ENCODE assay signal across 17 mouse cellular contexts in genomic region chr7:16134951-16135392, GRCm38 (mm10). TPM values are rescaled to one million over a fixed set of nuclear protein-coding genes. Genes with fewer than 3 reads are reported as not detected.
DNase-seq lines count a peak whose midpoint lies in the region; ATAC-seq and TF ChIP-seq lines count a peak whose summit lies in the region.
"Had no signal": no experiment of that assay in that cellular context is flagged by ENCODE, and none has a peak within 500 bp of the region (broad histone marks: within the 10 kb centered on the region; RNA-seq: fewer than 3 reads in every experiment).

No protein-coding gene starts in this region.

- DNase-seq in cerebellum, adult 2 months: no peak
- no peak for DNase-seq in cerebellum, postnatal 4 days (ENCODE audit: low spot score in 2 of 2)
- DNase-seq in neural tube, embryonic 11.5 days (ENCODE audit: low spot score): peak; percentile 47
- no peak for DNase-seq in neural tube, embryonic 10.5 days (ENCODE audit: extremely low spot score, low spot score)
- DNase-seq in retina, postnatal 1 day: peak; percentile 50
- DNase-seq in right cerebral cortex, postnatal 25 days: no peak
- no peak for DNase-seq in spleen, postnatal 36 days (ENCODE audit: low spot score in 2 of 2)
- DNase-seq: heart, adult 11 months; heart, postnatal 10 days; kidney, adult 11 months; kidney, postnatal 4 days; lung, postnatal 4 days; thymus, adult 2 months had no signal

- H3K4me3 ChIP-seq in cerebellum, adult 2 months (replicated peaks; ENCODE audit: insufficient read depth, low read depth, low read length): peak overlapping the region; percentile 51
- no peak overlapping the region for H3K4me3 ChIP-seq in neural tube, embryonic 11.5 days (ENCODE audit: low read depth, low read length)
- no peak overlapping the region for H3K4me3 ChIP-seq in midbrain, embryonic 12.5 days
- H3K4me3 ChIP-seq: limb, embryonic 10.5 days; myocyte had no signal

- TF ChIP-seq CTCF in cerebellum, adult 2 months (IDR thresholded peaks at IDR 0.05; ENCODE audit: borderline replicate concordance, insufficient read depth, low read depth, low read length): no peak

- H3K27ac ChIP-seq in cerebellum, adult 2 months (ENCODE audit: insufficient read depth, low read length): peak overlapping the region; percentile 35; the same call in 1 of the 2 replicates
- H3K27ac ChIP-seq in neural tube, embryonic 11.5 days (ENCODE audit: low read depth, low read length): no peak overlapping the region
- peak overlapping the region; percentile 69 for H3K27ac ChIP-seq in midbrain, embryonic 12.5 days (replicated peaks)
- H3K27ac ChIP-seq: limb, embryonic 10.5 days; liver, embryonic 14.5 days had no signal

- no peak overlapping the region for H3K4me2 ChIP-seq in neural tube, embryonic 11.5 days (ENCODE audit: low read depth)
- 0 out of 2 replicates have a peak overlapping the region, but pooled peaks have one; percentile 10 for H3K4me2 ChIP-seq in midbrain, embryonic 12.5 days (replicated peaks)

- H3K36me3 ChIP-seq in neural tube, embryonic 11.5 days (ENCODE audit: control insufficient read depth, insufficient read depth, low read length): no peaks in the 10 kb centered on the region
- H3K36me3 ChIP-seq in midbrain, embryonic 12.5 days: peaks cover 8% of the 10 kb centered on the region; the same call in 1 of the 2 replicates
- H3K36me3 ChIP-seq: limb, embryonic 10.5 days had no signal

- 14% methylated on average over 7 of the region's 7 CpGs for WGBS in cerebellum, adult 2 months
- 48% methylated on average over 7 of the region's 7 CpGs for WGBS in neural tube, embryonic 11.5 days
- 45% methylated on average over 7 of the region's 7 CpGs for WGBS in midbrain, embryonic 12.5 days

- H3K9ac ChIP-seq in neural tube, embryonic 11.5 days (ENCODE audit: low read length): no peak overlapping the region
- H3K9ac ChIP-seq in midbrain, embryonic 12.5 days (replicated peaks): no peak overlapping the region
- H3K9ac ChIP-seq: liver, embryonic 14.5 days had no signal

- peak; percentile 76 for ATAC-seq in neural tube, embryonic 11.5 days (ENCODE audit: insufficient read depth, low FRiP score, low TSS enrichment)
- ATAC-seq in midbrain, embryonic 12.5 days (ENCODE audit: low FRiP score, low read depth): peak; percentile 59

- no peak for TF ChIP-seq POLR2A in cerebellum, adult 2 months (IDR thresholded peaks at IDR 0.05; ENCODE audit: borderline replicate concordance, insufficient read depth, low read length)

- no peaks in the 10 kb centered on the region for H3K9me3 ChIP-seq in neural tube, embryonic 11.5 days (ENCODE audit: control insufficient read depth, low read length)
- H3K9me3 ChIP-seq in midbrain, embryonic 12.5 days: no peaks in the 10 kb centered on the region
- H3K9me3 ChIP-seq: limb, embryonic 10.5 days had no signal

- peaks cover 23% of the 10 kb centered on the region for H3K4me1 ChIP-seq in cerebellum, adult 2 months (ENCODE audit: control insufficient read depth, insufficient read depth, low read length)
- peaks cover 33% of the 10 kb centered on the region for H3K4me1 ChIP-seq in neural tube, embryonic 11.5 days (ENCODE audit: control insufficient read depth, insufficient read depth, low read length)
- H3K4me1 ChIP-seq in midbrain, embryonic 12.5 days: peaks cover 53% of the 10 kb centered on the region

- no peaks in the 10 kb centered on the region for H3K27me3 ChIP-seq in cerebellum, adult 2 months (ENCODE audit: control insufficient read depth, insufficient read depth, low read length)
- 0 out of 2 replicates have a peak, but pooled peaks cover 2% of the 10 kb centered on the region for H3K27me3 ChIP-seq in neural tube, embryonic 11.5 days (ENCODE audit: control insufficient read depth, insufficient read depth, low read length)
- H3K27me3 ChIP-seq in midbrain, embryonic 12.5 days: no peaks in the 10 kb centered on the region

RNA-seq across cellular contexts. Expression of gene Slc8a2, which starts 5.3 kb away (rescaled TPM):
- 84.6 and 116 TPM in 2 replicates for polyA plus RNA-seq in cerebellum, adult 2 months (2012; rRNA removed)
- 0.95 and 1.0 TPM in 2 replicates for polyA plus RNA-seq in neural tube, embryonic 11.5 days (2014; fragmentation: Nextera tagmentation; extraction: Ambion mirVana)
- polyA plus RNA-seq in midbrain, embryonic 12.5 days (2016; fragmentation: Nextera tagmentation; extraction: Ambion mirVana): 0.48 and 0.55 TPM in 2 replicates

RNA-seq across cellular contexts. Expression of gene Kptn, which starts 15.3 kb away (rescaled TPM):
- polyA plus RNA-seq in cerebellum, adult 2 months (2012; rRNA removed): 56.4 and 60.5 TPM in 2 replicates
- polyA plus RNA-seq in neural tube, embryonic 11.5 days (2014; fragmentation: Nextera tagmentation; extraction: Ambion mirVana): 21.1 and 22.8 TPM in 2 replicates
- 31.5 and 32.3 TPM in 2 replicates for polyA plus RNA-seq in midbrain, embryonic 12.5 days (2016; fragmentation: Nextera tagmentation; extraction: Ambion mirVana)

RNA-seq across cellular contexts. Expression of gene Napa, which starts 36.7 kb away (rescaled TPM):
- polyA plus RNA-seq in cerebellum, adult 2 months (2012; rRNA removed): 447 and 471 TPM in 2 replicates
- 175 and 184 TPM in 2 replicates for polyA plus RNA-seq in neural tube, embryonic 11.5 days (2014; fragmentation: Nextera tagmentation; extraction: Ambion mirVana)
- polyA plus RNA-seq in midbrain, embryonic 12.5 days (2016; fragmentation: Nextera tagmentation; extraction: Ambion mirVana): 167 and 196 TPM in 2 replicates

RNA-seq across cellular contexts. Expression of gene Meis3, which starts 39.9 kb away (rescaled TPM):
- 93.5 and 94.2 TPM in 2 replicates for polyA plus RNA-seq in cerebellum, adult 2 months (2012; rRNA removed)
- 171 and 196 TPM in 2 replicates for polyA plus RNA-seq in neural tube, embryonic 11.5 days (2014; fragmentation: Nextera tagmentation; extraction: Ambion mirVana)
- polyA plus RNA-seq in midbrain, embryonic 12.5 days (2016; fragmentation: Nextera tagmentation; extraction: Ambion mirVana): 123 and 128 TPM in 2 replicates

Comparison
In these comparisons a context has a peak if more than half of its experiments do, and no peak if none do; other contexts are left out.
1. DNase-seq: peak in neural tube, embryonic 11.5 days (single experiment) and retina, postnatal 1 day (single experiment); none in cerebellum, adult 2 months (0 of 2), cerebellum, postnatal 4 days (0 of 2), neural tube, embryonic 10.5 days (single experiment), right cerebral cortex, postnatal 25 days (single experiment) and spleen, postnatal 36 days (0 of 2).
2. RNA of gene Slc8a2, which starts 5.3 kb away (polyA plus RNA-seq): 84.6 to 116 TPM in cerebellum, adult 2 months; 0.95 to 1.0 TPM in neural tube, embryonic 11.5 days and 0.48 to 0.55 TPM in midbrain, embryonic 12.5 days; every median in the first group is over 10 times any median in the second.